ENCODE assay signal across 30 mouse cellular contexts in genomic region chr19:16526302-16526880, GRCm38 (mm10).
A peak's percentile ranks its signal among the peaks of the same experiment; 100 is the strongest.
DNase-seq lines count a peak whose midpoint lies in the region; ATAC-seq and TF ChIP-seq lines count a peak whose summit lies in the region.
"Had no signal": no experiment of that assay in that cellular context is flagged by ENCODE, and none has a peak within 500 bp of the region (broad histone marks: within the 10 kb centered on the region; RNA-seq: fewer than 3 reads in every experiment).

No protein-coding gene starts in this region.

- peak; percentile 95 for DNase-seq in heart, adult 11 months
- no peak for DNase-seq in heart, adult 8-10 months (ENCODE audit: low spot score)
- DNase-seq in kidney, adult 2 months, result peak; percentile 14
- no peak for DNase-seq in kidney, postnatal 25 days
- no peak for DNase-seq in lung, postnatal 14 days
- peak; percentile 24 to 32 for DNase-seq in kidney, postnatal 4 days
- DNase-seq: adrenal gland, postnatal 14 days; cerebellum, adult 8-10 months; embryo, embryonic 11 days; gastrocnemius, postnatal 25 days; heart, postnatal 4 days; liver; retina, postnatal 1 day; right cerebral cortex, postnatal 25 days; spleen, adult 18-20 months had no signal

- H3K9me3 ChIP-seq in lung, embryonic 16.5 days (ENCODE audit: control insufficient read depth, low read length), result no peaks in the 10 kb centered on the region
- H3K9me3 ChIP-seq: embryonic facial prominence, embryonic 13.5 days; forebrain, embryonic 12.5 days; heart, embryonic 10.5 days; limb, embryonic 10.5 days; liver, embryonic 15.5 days; midbrain, embryonic 10.5 days; neural tube, embryonic 13.5 days had no signal

- ATAC-seq in lung, embryonic 16.5 days (ENCODE audit: low read depth), result peak; percentile 39; the same call in 1 of the 2 replicates
- no peak for ATAC-seq in megakaryocyte, adult 5-6 weeks (ENCODE audit: poor library complexity, severe bottlenecking)
- ATAC-seq: inflammation-experienced regulatory T-cells, adult 6 months; midbrain, embryonic 16.5 days had no signal

- no peaks in the 10 kb centered on the region for H3K4me1 ChIP-seq in kidney, adult 2 months (ENCODE audit: control insufficient read depth, insufficient read depth, low read length)
- peaks cover 3% of the 10 kb centered on the region for H3K4me1 ChIP-seq in lung, embryonic 16.5 days (replicated peaks; ENCODE audit: control insufficient read depth, insufficient read depth, low read length)
- H3K4me1 ChIP-seq: forebrain, embryonic 12.5 days; midbrain, embryonic 10.5 days; neural tube, embryonic 13.5 days had no signal

- 72% methylated on average over 9 of the region's 9 CpGs for WGBS in kidney, adult 2 months
- 65% methylated on average over 9 of the region's 9 CpGs for WGBS in lung, embryonic 16.5 days

- TF ChIP-seq POLR2A in kidney, adult 2 months (IDR thresholded peaks at IDR 0.05; ENCODE audit: low read depth, low read length), result no peak

- no peaks in the 10 kb centered on the region for H3K27me3 ChIP-seq in kidney, adult 2 months (replicated peaks; ENCODE audit: control insufficient read depth, insufficient read depth, low read length)
- no peaks in the 10 kb centered on the region for H3K27me3 ChIP-seq in lung, embryonic 16.5 days (ENCODE audit: control insufficient read depth, insufficient read depth, low read depth, low read length)
- H3K27me3 ChIP-seq: embryonic facial prominence, embryonic 13.5 days; forebrain, embryonic 12.5 days; liver, embryonic 15.5 days; neural tube, embryonic 13.5 days had no signal

- no peak for TF ChIP-seq CTCF in kidney, adult 2 months (conservative IDR thresholded peaks at IDR 0.05; ENCODE audit: insufficient read depth, insufficient read length, low read depth, low read length)

- H3K4me2 ChIP-seq in lung, embryonic 16.5 days (ENCODE audit: low read depth, low read length), result no peak overlapping the region
- H3K4me2 ChIP-seq: embryonic facial prominence, embryonic 13.5 days; forebrain, embryonic 12.5 days; hindbrain, embryonic 14.5 days; liver, embryonic 15.5 days; neural tube, embryonic 13.5 days had no signal

- H3K27ac ChIP-seq in kidney, adult 2 months (ENCODE audit: insufficient read depth, low read depth, low read length), result no peak overlapping the region
- H3K27ac ChIP-seq in lung, embryonic 16.5 days (ENCODE audit: low read length), result no peak overlapping the region
- H3K27ac ChIP-seq: embryonic facial prominence, embryonic 13.5 days; forebrain, embryonic 12.5 days; heart, embryonic 10.5 days; hindbrain, embryonic 14.5 days; limb, embryonic 10.5 days; liver, embryonic 15.5 days; macrophage; midbrain, embryonic 10.5 days; neural tube, embryonic 13.5 days had no signal

- no peaks in the 10 kb centered on the region for H3K36me3 ChIP-seq in kidney, adult 2 months (ENCODE audit: control insufficient read depth, insufficient read depth, low read length)
- H3K36me3 ChIP-seq in lung, embryonic 16.5 days (ENCODE audit: control insufficient read depth, insufficient read depth, low read length), result no peaks in the 10 kb centered on the region
- H3K36me3 ChIP-seq: embryonic facial prominence, embryonic 13.5 days; forebrain, embryonic 12.5 days; heart, embryonic 10.5 days; limb, embryonic 10.5 days; liver, embryonic 15.5 days; midbrain, embryonic 10.5 days; neural tube, embryonic 13.5 days had no signal

- H3K4me3 ChIP-seq in kidney, adult 2 months (ENCODE audit: insufficient read depth, low read depth, low read length), result no peak overlapping the region
- H3K4me3 ChIP-seq in lung, embryonic 16.5 days (ENCODE audit: low read length), result no peak overlapping the region
- H3K4me3 ChIP-seq: embryonic facial prominence, embryonic 13.5 days; erythroblast, embryonic 14.5 days; forebrain, embryonic 12.5 days; heart, embryonic 10.5 days; limb, embryonic 10.5 days; liver, embryonic 15.5 days; midbrain, embryonic 10.5 days; myocyte; neural tube, embryonic 13.5 days had no signal

- H3K9ac ChIP-seq in lung, embryonic 16.5 days (ENCODE audit: low read length), result no peak overlapping the region
- H3K9ac ChIP-seq: embryonic facial prominence, embryonic 13.5 days; forebrain, embryonic 12.5 days; hindbrain, embryonic 14.5 days; liver, embryonic 15.5 days; neural tube, embryonic 13.5 days had no signal

Comparison
In these comparisons a context has a peak if more than half of its experiments do, and no peak if none do; other contexts are left out.
1. DNase-seq: peak in heart, adult 11 months (single experiment), kidney, adult 2 months (single experiment) and kidney, postnatal 4 days (2 of 2); none in heart, adult 8-10 months (single experiment), kidney, postnatal 25 days (0 of 2) and lung, postnatal 14 days (single experiment).